In genomic region chr7:3590550-3590949, GRCm38 (mm10) we compare ENCODE assay signal across 21 mouse cellular contexts. TPM values are rescaled to one million over a fixed set of nuclear protein-coding genes. Genes with fewer than 3 reads are reported as not detected.
DNase-seq lines count a peak whose midpoint lies in the region; ATAC-seq and TF ChIP-seq lines count a peak whose summit lies in the region.
"Had no signal": no experiment of that assay in that cellular context is flagged by ENCODE, and none has a peak within 500 bp of the region (broad histone marks: within the 10 kb centered on the region; RNA-seq: fewer than 3 reads in every experiment).

No protein-coding gene starts in this region.

- H3K4me3 ChIP-seq in stomach, postnatal 0 days (ENCODE audit: low read depth, low read length), result no peak overlapping the region
- no peak overlapping the region for H3K4me3 ChIP-seq in limb, embryonic 10.5 days
- H3K4me3 ChIP-seq: forebrain, embryonic 10.5 days; forebrain, embryonic 13.5 days; hindbrain, embryonic 12.5 days; hindbrain, embryonic 15.5 days had no signal

- no peaks in the 10 kb centered on the region for H3K4me1 ChIP-seq in stomach, postnatal 0 days (replicated peaks; ENCODE audit: control insufficient read depth, insufficient read depth)
- H3K4me1 ChIP-seq in limb, embryonic 10.5 days, result no peaks in the 10 kb centered on the region
- H3K4me1 ChIP-seq: forebrain, embryonic 13.5 days; hindbrain, embryonic 12.5 days; hindbrain, embryonic 15.5 days had no signal

- no peak overlapping the region for H3K27ac ChIP-seq in stomach, postnatal 0 days (replicated peaks)
- no peak overlapping the region for H3K27ac ChIP-seq in limb, embryonic 10.5 days
- H3K27ac ChIP-seq: forebrain, embryonic 10.5 days; forebrain, embryonic 13.5 days; hindbrain, embryonic 12.5 days; hindbrain, embryonic 15.5 days had no signal

- no peak overlapping the region for H3K9ac ChIP-seq in stomach, postnatal 0 days (ENCODE audit: low read length)
- H3K9ac ChIP-seq: forebrain, embryonic 13.5 days; hindbrain, embryonic 12.5 days; hindbrain, embryonic 15.5 days had no signal

- DNase-seq in adrenal gland, adult (ENCODE audit: inconsistent age in 2 of 2, low spot score in 1 of 2), result peak; percentile 54 to 70
- no peak for DNase-seq in adrenal gland, postnatal 14 days
- DNase-seq in adrenal gland, postnatal 36 days, result peak; percentile 20 to 34
- no peak for DNase-seq in adrenal gland, adult 8-10 months
- no peak for DNase-seq in stomach, postnatal 0 days (ENCODE audit: low spot score)
- no peak for DNase-seq in limb, embryonic 10.5 days (ENCODE audit: low spot score)
- DNase-seq: cerebellum, adult 18-20 months; cerebellum, adult 9-10 months; cerebellum, postnatal 14 days; gastrocnemius, postnatal 10 days; heart, adult 11 months; kidney, adult 2 months had no signal

- no peak overlapping the region for H3K4me2 ChIP-seq in stomach, postnatal 0 days (replicated peaks; ENCODE audit: low read depth)
- H3K4me2 ChIP-seq: forebrain, embryonic 13.5 days; heart, embryonic 11.5 days; hindbrain, embryonic 12.5 days; hindbrain, embryonic 15.5 days had no signal

- 70% methylated on average over 3 of the region's 3 CpGs for WGBS in stomach, postnatal 0 days
- 90% methylated on average over 3 of the region's 3 CpGs for WGBS in limb, embryonic 10.5 days

- no peaks in the 10 kb centered on the region for H3K9me3 ChIP-seq in stomach, postnatal 0 days (ENCODE audit: control insufficient read depth, low read length)
- H3K9me3 ChIP-seq in limb, embryonic 10.5 days (replicated peaks), result no peaks in the 10 kb centered on the region
- H3K9me3 ChIP-seq: forebrain, embryonic 10.5 days; forebrain, embryonic 13.5 days; hindbrain, embryonic 12.5 days; hindbrain, embryonic 15.5 days had no signal

- H3K36me3 ChIP-seq in stomach, postnatal 0 days (ENCODE audit: control insufficient read depth, insufficient read depth, low read length), result no peaks in the 10 kb centered on the region
- no peaks in the 10 kb centered on the region for H3K36me3 ChIP-seq in limb, embryonic 10.5 days
- H3K36me3 ChIP-seq: forebrain, embryonic 10.5 days; hindbrain, embryonic 12.5 days; hindbrain, embryonic 15.5 days had no signal

- no peak for TF ChIP-seq EP300 in stomach, postnatal 0 days (optimal IDR thresholded peaks at IDR 0.05)

- peak; percentile 64; the same call in 1 of the 2 replicates for ATAC-seq in stomach, postnatal 0 days (ENCODE audit: low FRiP score, low TSS enrichment)
- ATAC-seq: forebrain, embryonic 13.5 days; forebrain, embryonic 16.5 days; intestine, postnatal 0 days; Patski had no signal

- TF ChIP-seq CTCF in stomach, postnatal 0 days (IDR thresholded peaks at IDR 0.05; ENCODE audit: low read depth), result no peak

- no peaks in the 10 kb centered on the region for H3K27me3 ChIP-seq in stomach, postnatal 0 days (ENCODE audit: control insufficient read depth, insufficient read depth, low read length)
- H3K27me3 ChIP-seq in limb, embryonic 10.5 days (ENCODE audit: low read depth, poor library complexity, severe bottlenecking), result no peaks in the 10 kb centered on the region
- H3K27me3 ChIP-seq: forebrain, embryonic 13.5 days; hindbrain, embryonic 12.5 days; hindbrain, embryonic 15.5 days; Patski had no signal

RNA-seq across cellular contexts. Expression of gene Oscar, which starts 25.4 kb away (rescaled TPM):
- not detected in 2 replicates for total RNA-seq in adrenal gland, postnatal 14 days (2021)
- total RNA-seq in adrenal gland, postnatal 36 days (2021), result not detected
- under 1 TPM in 2 of 4 experiments, not detected in 2; 0.17 to 0.21 TPM for total RNA-seq in adrenal gland, adult 8-10 months (2022)
- polyA plus RNA-seq in stomach, postnatal 0 days (2015; fragmentation: Nextera tagmentation; extraction: Ambion mirVana), result 0.06 and 0.17 TPM in 2 replicates
- polyA plus RNA-seq in limb, embryonic 10.5 days (2016; fragmentation: Nextera tagmentation; extraction: Ambion mirVana), result not detected in 2 replicates
- total RNA-seq: gastrocnemius, adult 18-20 months had no signal
- polyA plus RNA-seq: forebrain, embryonic 10.5 days had no signal

RNA-seq across cellular contexts. Expression of gene Ndufa3, which starts 26.6 kb away (rescaled TPM):
- total RNA-seq in adrenal gland, postnatal 14 days (2021), result 975 and 1,034 TPM in 2 replicates
- 100 to 1,000 TPM; 710 to 713 TPM for total RNA-seq in adrenal gland, postnatal 36 days (2021)
- 100 to 1,000 TPM; 561 to 701 (median 624) TPM for total RNA-seq in adrenal gland, adult 8-10 months (2022)
- 491 and 535 TPM in 2 replicates for polyA plus RNA-seq in stomach, postnatal 0 days (2015; fragmentation: Nextera tagmentation; extraction: Ambion mirVana)
- polyA plus RNA-seq in limb, embryonic 10.5 days (2016; fragmentation: Nextera tagmentation; extraction: Ambion mirVana), result 360 and 392 TPM in 2 replicates

RNA-seq across cellular contexts. Expression of gene Tfpt, which starts 39.2 kb away (rescaled TPM):
- 21.6 and 25.6 TPM in 2 replicates for total RNA-seq in adrenal gland, postnatal 14 days (2021)
- 10 to 100 TPM; 26.3 to 29.6 TPM for total RNA-seq in adrenal gland, postnatal 36 days (2021)
- 10 to 100 TPM; 23.1 to 31.3 (median 24.9) TPM for total RNA-seq in adrenal gland, adult 8-10 months (2022)
- 14.6 and 17.7 TPM in 2 replicates for polyA plus RNA-seq in stomach, postnatal 0 days (2015; fragmentation: Nextera tagmentation; extraction: Ambion mirVana)
- polyA plus RNA-seq in limb, embryonic 10.5 days (2016; fragmentation: Nextera tagmentation; extraction: Ambion mirVana), result 33.3 and 36.0 TPM in 2 replicates

RNA-seq across cellular contexts. Expression of gene Prpf31, which starts 39.2 kb away (rescaled TPM):
- total RNA-seq in adrenal gland, postnatal 14 days (2021), result 37.9 and 41.9 TPM in 2 replicates
- total RNA-seq in adrenal gland, postnatal 36 days (2021), result 10 to 100 TPM; 44.8 to 49.5 TPM
- total RNA-seq in adrenal gland, adult 8-10 months (2022), result 10 to 100 TPM; 38.9 to 57.0 (median 49.1) TPM
- polyA plus RNA-seq in stomach, postnatal 0 days (2015; fragmentation: Nextera tagmentation; extraction: Ambion mirVana), result 40.3 and 43.6 TPM in 2 replicates
- polyA plus RNA-seq in limb, embryonic 10.5 days (2016; fragmentation: Nextera tagmentation; extraction: Ambion mirVana), result 181 and 186 TPM in 2 replicates

RNA-seq across cellular contexts. Expression of gene Cnot3, which starts 54.5 kb away (rescaled TPM):
- 63.5 and 63.7 TPM in 2 replicates for total RNA-seq in adrenal gland, postnatal 14 days (2021)
- 10 to 100 TPM; 47.5 to 47.6 TPM for total RNA-seq in adrenal gland, postnatal 36 days (2021)
- total RNA-seq in adrenal gland, adult 8-10 months (2022), result 10 to 100 TPM; 48.3 to 83.2 (median 60.9) TPM
- polyA plus RNA-seq in stomach, postnatal 0 days (2015; fragmentation: Nextera tagmentation; extraction: Ambion mirVana), result 19.7 and 20.0 TPM in 2 replicates
- polyA plus RNA-seq in limb, embryonic 10.5 days (2016; fragmentation: Nextera tagmentation; extraction: Ambion mirVana), result 80.3 and 94.7 TPM in 2 replicates

Comparison
In these comparisons a context has a peak if more than half of its experiments do, and no peak if none do; other contexts are left out.
1. DNase-seq: peak in adrenal gland, adult (2 of 2) and adrenal gland, postnatal 36 days (2 of 2); none in adrenal gland, postnatal 14 days (single experiment), adrenal gland, adult 8-10 months (single experiment), stomach, postnatal 0 days (single experiment) and limb, embryonic 10.5 days (single experiment).